Mouse (Mus musculus) liver, adult 2 months (tissue): ENCODE measurements around the gene Mob3c. TPM values are rescaled to one million over a fixed set of nuclear protein-coding genes. Genes with fewer than 3 reads are reported as not detected.

Experiments used
- DNase-seq: peaks from one replicate; pipeline ENCODE4 v3.0.0-alpha.2; 2011; ENCODE audit warnings: low read depth, low spot score; ENCODE audit errors: extremely low read depth
- H3K27ac ChIP-seq: fragments of 200-500 bp; replicated peaks from 2 replicates; pipeline ENCODE4 v1.5.1; 2012; ENCODE audit warnings: low read depth, mild to moderate bottlenecking, control low read depth, inconsistent platforms, low read length; ENCODE audit not compliant: insufficient read depth
- H3K27me3 ChIP-seq: fragments of 200-500 bp; 2 replicates; pipeline ENCODE4 v1.6.1; 2012; ENCODE audit warnings: mild to moderate bottlenecking, moderate library complexity, low read length, inconsistent platforms; ENCODE audit not compliant: control insufficient read depth, insufficient read depth
- H3K36me3 ChIP-seq: fragments of 200-500 bp; 2 replicates; pipeline ENCODE4 v1.6.1; 2012; ENCODE audit warnings: low read length, inconsistent platforms; ENCODE audit not compliant: control insufficient read depth, insufficient read depth
- H3K4me1 ChIP-seq: fragments of 200-500 bp; 2 replicates; pipeline ENCODE4 v1.6.1; 2011; ENCODE audit warnings: low read length; ENCODE audit not compliant: control insufficient read depth, insufficient read depth
- H3K4me3 ChIP-seq: fragments of 200-500 bp; 2 replicates; pipeline ENCODE4 v1.5.1; 2011; ENCODE audit warnings: low read depth, mild to moderate bottlenecking, control low read depth, low read length, moderate library complexity; ENCODE audit not compliant: insufficient read depth
- H3K79me2 ChIP-seq: fragments of 200-500 bp; 2 replicates; pipeline ENCODE4 v1.6.1; 2012; ENCODE audit warnings: inconsistent platforms, mild to moderate bottlenecking, low read length, moderate library complexity; ENCODE audit not compliant: control insufficient read depth, insufficient read depth
- H3K9ac ChIP-seq: fragments of 200-500 bp; 2 replicates; pipeline ENCODE4 v1.6.1; 2012; ENCODE audit warnings: low read depth, mild to moderate bottlenecking, control low read depth, inconsistent platforms, low read length
- CTCF ChIP-seq: fragments of 200-500 bp; IDR thresholded peaks from 2 replicates; pipeline ENCODE4 v1.5.1; 2011; ENCODE audit warnings: low read depth, low read length, control low read depth
- POLR2A ChIP-seq: fragments of 200-500 bp; IDR thresholded peaks from 2 replicates; pipeline ENCODE4 v1.6.1; 2011; ENCODE audit warnings: low read length, control low read depth; ENCODE audit not compliant: insufficient read depth; ENCODE audit errors: extremely low read depth
- WGBS: fragments of 180-500 bp; shearing (Covaris S2); methylation state at CpG from one replicate; pipeline ENCODE4 v1.1.7; 2018; 5-methylcytosine and 5-hydroxymethylcytosine counted together
- polyA plus RNA-seq: library from polyadenylated mRNA; depleted of rRNA; stranded (reverse); fragments of >200 nt; gene quantifications from 2 replicates; pipeline ENCODE4 v1.2.3, GENCODE M21; 2012; rRNA removed
- total RNA-seq: library from RNA; depleted of rRNA; stranded (reverse); fragments of >200 nt; gene quantifications from 2 replicates; pipeline ENCODE4 v1.2.3, GENCODE M21; 2014; rRNA removed

The Mob3c gene
- total RNA-seq (8.4 and 12.5 TPM in 2 replicates), polyA plus RNA-seq (22.6 and 24.4 TPM in 2 replicates)

DNA sequence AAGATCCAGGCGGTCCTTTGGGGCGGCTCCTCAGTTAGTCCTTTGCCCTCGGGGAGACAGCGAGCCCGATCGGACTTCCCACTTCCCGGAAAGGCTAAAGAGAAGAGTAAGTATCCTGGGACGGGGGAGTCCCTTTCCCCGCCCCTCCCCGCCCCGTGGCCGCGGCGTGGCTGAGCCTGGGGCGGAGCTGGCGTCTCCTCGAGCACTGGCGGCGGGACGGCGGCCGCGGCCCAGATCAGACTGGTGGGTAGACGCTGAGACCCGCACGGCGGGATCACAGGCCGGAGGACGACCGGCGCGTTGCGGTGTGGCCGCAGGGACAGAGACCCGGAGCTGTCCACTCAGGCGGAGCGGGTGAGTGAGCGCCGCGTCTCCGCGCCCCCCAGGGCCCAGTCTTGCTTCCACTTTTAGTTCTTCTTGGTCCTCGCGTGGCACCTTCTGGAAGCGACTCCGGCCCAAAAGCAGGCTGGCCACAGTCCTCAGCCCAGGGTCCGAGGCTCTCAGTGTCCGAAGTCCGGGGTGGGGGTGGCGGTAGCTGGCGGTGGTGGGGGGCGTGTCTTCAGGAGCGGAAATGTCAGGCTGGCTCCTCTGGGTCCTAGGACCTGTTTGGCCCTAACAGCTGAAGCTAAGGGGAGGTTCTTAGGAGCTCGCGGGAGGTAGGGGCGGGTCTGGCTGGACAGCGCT, at the start of gene Mob3c:
Gene Mob3c (plus strand): TSS at position 205 of the 684 bp plus-strand sequence.
- Histone ChIP-seq H3K27ac (peak within 1 kb of the TSS; percentile 99), H3K79me2 (peaks cover 4% of the 10 kb centered on the region; the same call in 1 of the 2 replicates), H3K36me3 (peaks cover 8% of the 10 kb centered on the region; the same call in 1 of the 2 replicates), H3K4me1 (peaks cover 13% of the 10 kb centered on the region), H3K4me3 (peak within 1 kb of the TSS; percentile 85), H3K27me3 (no peaks in the 10 kb centered on the region), H3K9ac (peak within 1 kb of the TSS; percentile 93)
- no peak for TF ChIP-seq CTCF
- TF ChIP-seq POLR2A: peak; percentile 57; the same call in 1 of the 2 replicates
- WGBS: 1% methylated on average over 57 of the region's 57 CpGs
- DNase-seq: peak; percentile 84

DNA sequence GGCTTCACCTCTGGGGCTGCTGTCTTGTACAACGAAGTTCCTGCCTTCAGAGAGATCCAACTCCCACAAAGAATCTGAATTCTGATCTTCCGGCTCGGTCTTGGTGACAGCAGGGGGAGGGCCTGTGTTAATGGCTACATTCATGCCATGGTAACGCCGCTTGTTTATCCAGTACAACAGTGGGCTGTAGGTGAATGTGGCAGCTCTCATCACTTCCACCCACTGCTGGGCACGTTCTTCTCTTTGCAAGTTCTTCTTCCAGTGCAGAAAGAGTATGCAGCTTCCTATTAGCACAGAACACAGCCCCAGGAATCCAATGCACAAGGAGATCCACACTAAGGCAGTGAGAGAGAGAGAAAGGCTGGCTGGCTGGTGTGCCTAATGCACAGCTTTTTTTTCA, 47.6 kb upstream of the Mob3c start:
- DNase-seq: no peak
- Histone ChIP-seq H3K79me2 (no peaks in the 10 kb centered on the region), H3K4me3 (no peak overlapping the region)

DNA sequence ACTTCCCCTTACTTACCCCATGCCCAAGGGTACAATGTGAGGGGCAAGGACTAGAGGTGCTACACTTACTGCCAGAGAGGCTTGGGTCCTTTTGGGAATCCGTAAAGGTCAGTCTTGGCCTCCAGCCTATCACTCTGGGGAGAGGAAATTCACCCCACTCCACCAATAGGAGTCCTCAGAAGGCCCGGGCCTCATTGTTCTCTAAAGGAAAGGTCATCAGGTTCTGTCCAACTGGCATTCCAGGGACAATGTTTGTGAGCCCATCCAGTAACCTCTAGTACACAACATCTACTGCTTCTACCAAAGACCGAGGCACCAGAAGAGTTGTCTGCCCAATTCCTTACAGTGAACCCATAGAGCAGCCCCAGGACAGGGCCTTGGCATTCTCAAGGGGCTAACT, 47.0 kb upstream of the Mob3c start, which contains the start of gene Tex38:
Gene Tex38 (minus strand): TSS at position 101 of the 400 bp plus-strand sequence.
- TF ChIP-seq CTCF (no peak), POLR2A (no peak)
- H3K36me3 ChIP-seq: peaks cover 5% of the 10 kb centered on the region
- no peaks in the 10 kb centered on the region for H3K79me2 ChIP-seq
- no peak for DNase-seq
- no peak within 1 kb of the TSS for H3K4me3 ChIP-seq
- no peaks in the 10 kb centered on the region for H3K27me3 ChIP-seq
- 78% methylated on average over 3 of the region's 3 CpGs for WGBS
- H3K4me1 ChIP-seq: peaks cover 11% of the 10 kb centered on the region
- H3K27ac ChIP-seq: no peak within 1 kb of the TSS
- H3K9ac ChIP-seq: no peak within 1 kb of the TSS

More for the DNA sequence above, 47.6 kb upstream of the Mob3c start:
- TF ChIP-seq CTCF: no peak
- TF ChIP-seq POLR2A: no peak
- Histone ChIP-seq H3K9ac (no peak overlapping the region), H3K4me1 (peaks cover 5% of the 10 kb centered on the region; the same call in 1 of the 2 replicates), H3K27ac (no peak overlapping the region), H3K27me3 (no peaks in the 10 kb centered on the region), H3K36me3 (peaks cover 5% of the 10 kb centered on the region)
- WGBS: 53% methylated on average over 6 of the region's 6 CpGs

DNA sequence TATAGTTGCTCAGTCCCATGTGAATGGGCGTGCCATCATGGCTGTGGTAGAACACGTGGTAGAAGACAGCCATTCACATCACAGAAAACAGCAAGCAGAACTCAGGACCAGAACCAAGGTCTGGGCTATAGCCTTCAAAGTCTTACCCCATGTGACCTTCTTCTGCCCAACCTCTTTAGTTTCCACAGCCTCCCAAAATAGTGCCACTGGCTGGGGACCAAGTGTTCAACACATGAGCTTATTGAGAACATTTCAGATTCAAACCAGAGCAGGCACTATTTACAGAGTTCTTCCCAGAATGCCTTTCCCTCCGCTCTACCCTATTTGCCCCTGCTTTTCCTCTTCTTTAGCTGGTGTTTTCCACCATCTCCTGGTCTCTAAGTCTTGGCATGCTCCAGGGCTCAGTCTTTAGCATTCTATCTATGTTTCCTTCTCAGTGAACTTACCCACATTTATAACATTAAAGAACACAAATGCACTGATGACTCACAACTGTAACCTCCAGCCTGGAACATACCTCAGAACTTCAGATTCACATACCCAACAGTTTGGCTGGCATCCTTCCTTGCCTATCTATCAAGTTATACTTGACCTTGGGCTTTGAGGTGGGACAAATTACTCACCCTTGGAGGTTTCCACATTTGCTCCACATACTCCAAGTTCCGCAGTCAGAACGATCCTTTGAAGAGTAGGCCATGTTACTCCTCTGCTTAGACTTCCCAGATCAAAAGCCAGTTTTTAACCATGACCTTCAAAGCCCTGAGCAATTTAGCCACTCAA, 45.7 kb upstream of the Mob3c start:
- no peaks in the 10 kb centered on the region for H3K27me3 ChIP-seq
- H3K79me2 ChIP-seq: no peaks in the 10 kb centered on the region
- no peak for DNase-seq
- TF ChIP-seq CTCF: no peak
- TF ChIP-seq POLR2A: no peak
- peaks cover 11% of the 10 kb centered on the region for H3K4me1 ChIP-seq
- H3K27ac ChIP-seq: no peak overlapping the region
- WGBS: 93% methylated on average over 5 of the region's 5 CpGs
- no peak overlapping the region for H3K4me3 ChIP-seq
- no peaks in the 10 kb centered on the region; the same call in 1 of the 2 replicates for H3K36me3 ChIP-seq
- H3K9ac ChIP-seq: no peak overlapping the region

DNA sequence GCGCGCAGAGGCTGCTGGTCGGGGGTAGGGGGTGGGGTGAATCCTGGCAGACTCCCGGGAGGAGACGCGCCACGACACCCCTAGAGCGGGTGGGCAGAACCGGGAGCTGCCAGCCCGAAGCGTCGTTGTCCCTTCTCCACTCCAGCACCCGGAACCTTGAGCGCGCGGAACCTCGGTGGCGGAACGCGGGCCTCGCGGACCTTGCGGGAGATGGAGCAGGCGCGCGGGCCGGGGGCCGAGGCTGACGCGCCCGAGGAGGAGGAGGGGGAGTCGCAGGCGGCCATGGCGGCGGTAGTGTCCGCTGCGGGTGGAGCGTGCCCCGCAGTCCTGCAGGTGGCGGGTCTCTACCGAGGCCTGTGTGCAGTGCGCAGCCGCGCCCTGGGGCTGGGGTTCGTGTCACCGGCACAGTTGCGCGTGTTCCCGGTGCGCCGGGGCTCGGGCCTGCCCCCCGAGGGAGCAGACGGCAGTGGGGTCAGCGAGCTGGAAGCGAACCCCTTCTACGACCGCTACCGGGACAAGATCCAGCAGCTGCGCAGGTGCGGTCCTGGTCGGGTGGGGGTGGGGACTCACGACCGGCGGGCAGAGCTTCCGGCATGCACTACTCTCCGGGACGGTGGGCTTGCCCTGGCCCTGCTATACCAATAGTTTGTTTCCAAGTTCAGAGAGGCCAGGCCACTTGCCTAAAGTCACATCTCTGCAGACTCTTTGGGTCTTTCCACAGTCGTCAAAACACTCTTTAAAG, 43.0 kb upstream of the Mob3c start, which contains the start of gene Atpaf1:
Gene Atpaf1 (plus strand): TSS at position 44 of the 742 bp plus-strand sequence.
- TF ChIP-seq CTCF (0 out of 2 replicates have a peak, but pooled peaks have one; percentile 4), POLR2A (peak; percentile 44; the same call in 1 of the 2 replicates)
- peak; percentile 32 for DNase-seq
- Histone ChIP-seq H3K4me3 (peak within 1 kb of the TSS; percentile 87), H3K36me3 (peaks cover 13% of the 10 kb centered on the region), H3K79me2 (no peaks in the 10 kb centered on the region), H3K9ac (peak within 1 kb of the TSS; percentile 93), H3K27me3 (no peaks in the 10 kb centered on the region), H3K27ac (peak within 1 kb of the TSS; percentile 45), H3K4me1 (peaks cover 11% of the 10 kb centered on the region)
- under 1% methylated on average over 69 of the region's 69 CpGs for WGBS
